Mouse (Mus musculus) intestine, embryonic 14.5 days (tissue): ENCODE measurements around the gene Gm14401. TPM values are rescaled to one million over a fixed set of nuclear protein-coding genes. Genes with fewer than 3 reads are reported as not detected.
"Not testable (repeated sequence)": the region's sequence is repeated elsewhere in the genome, so short reads cannot be mapped to it uniquely, and the experiment has no call there.

Source experiments
- ATAC-seq: fragments of 200-750 bp; cut with Nextera tagmentation; replicated peaks from 2 replicates; pipeline ENCODE4 v1.8.0; 2017; ENCODE audit warnings: low read depth, moderate number of reproducible peaks, moderate TSS enrichment, moderate library complexity; ENCODE audit not compliant: low FRiP score, low TSS enrichment
- DNase-seq: peaks from one replicate; pipeline ENCODE4 v3.0.0-alpha.2; 2018; ENCODE audit warnings: low spot score
- H3K27ac ChIP-seq: fragments of 300-500 bp; sonication (generic); 2 replicates; pipeline ENCODE4 v1.5.1; 2014; ENCODE audit warnings: low read depth, mild to moderate bottlenecking, control low read depth
- H3K27me3 ChIP-seq: fragments of 300-500 bp; sonication (generic); replicated peaks from 2 replicates; pipeline ENCODE4 v1.6.1; 2014; ENCODE audit warnings: low read length, control low read depth; ENCODE audit not compliant: control insufficient read depth, insufficient read depth
- H3K36me3 ChIP-seq: fragments of 300-500 bp; sonication (generic); 2 replicates; pipeline ENCODE4 v1.6.1; 2014; ENCODE audit warnings: low read length, control low read depth; ENCODE audit not compliant: control insufficient read depth, insufficient read depth
- H3K4me1 ChIP-seq: fragments of 300-500 bp; sonication (generic); replicated peaks from 2 replicates; pipeline ENCODE4 v1.6.1; 2014; ENCODE audit warnings: low read length, control low read depth, mixed read lengths; ENCODE audit not compliant: control insufficient read depth, insufficient read depth
- H3K4me2 ChIP-seq: fragments of 300-500 bp; sonication (generic); 2 replicates; pipeline ENCODE4 v1.6.1; 2014; ENCODE audit warnings: low read length
- H3K4me3 ChIP-seq: fragments of 300-500 bp; sonication (generic); 2 replicates; pipeline ENCODE4 v1.5.1; 2014; ENCODE audit warnings: low read depth, low read length, control low read depth, mixed read lengths
- H3K9ac ChIP-seq: fragments of 300-500 bp; sonication (generic); 2 replicates; pipeline ENCODE4 v1.6.1; 2014; ENCODE audit warnings: mild to moderate bottlenecking, low read length
- H3K9me3 ChIP-seq: fragments of 300-500 bp; sonication (generic); 2 replicates; pipeline ENCODE4 v1.6.1; 2016; ENCODE audit warnings: low read length, control low read depth; ENCODE audit not compliant: control insufficient read depth
- WGBS: fragments of 180-500 bp; shearing (Covaris S2); extraction: QIAGEN DNeasy Blood & Tissue Kit; methylation state at CpG from one replicate; pipeline ENCODE4 v1.1.7; 2014; 5-methylcytosine and 5-hydroxymethylcytosine counted together
- polyA plus RNA-seq: library from polyadenylated mRNA; unstranded; fragments of >200 nt; fragmentation: Nextera tagmentation; extraction: Ambion mirVana; gene quantifications from 2 replicates; pipeline ENCODE4 v1.2.1, GENCODE M21; 2014

Gene Gm14401
- 0.43 TPM in 1 of 2 replicates, not detected in the other for polyA plus RNA-seq

GRCm38 (mm10) chr2:177073432-177074423 lies at the start of gene Gm14401:
Gene Gm14401, plus strand, starts transcription at chr2:177074320.
- not testable (repeated sequence) for H3K27ac ChIP-seq, DNase-seq, H3K9ac ChIP-seq, H3K4me1 ChIP-seq, H3K4me2 ChIP-seq, H3K4me3 ChIP-seq, H3K36me3 ChIP-seq, H3K9me3 ChIP-seq, ATAC-seq, H3K27me3 ChIP-seq
- 67% methylated on average over 7 of the region's 7 CpGs for WGBS

- 87% methylated on average over 1 of the region's 1 CpGs for WGBS
These were observed 1.3 kb upstream of the Gm14401 start for GRCm38 (mm10) chr2:177072807-177073206.

DNA sequence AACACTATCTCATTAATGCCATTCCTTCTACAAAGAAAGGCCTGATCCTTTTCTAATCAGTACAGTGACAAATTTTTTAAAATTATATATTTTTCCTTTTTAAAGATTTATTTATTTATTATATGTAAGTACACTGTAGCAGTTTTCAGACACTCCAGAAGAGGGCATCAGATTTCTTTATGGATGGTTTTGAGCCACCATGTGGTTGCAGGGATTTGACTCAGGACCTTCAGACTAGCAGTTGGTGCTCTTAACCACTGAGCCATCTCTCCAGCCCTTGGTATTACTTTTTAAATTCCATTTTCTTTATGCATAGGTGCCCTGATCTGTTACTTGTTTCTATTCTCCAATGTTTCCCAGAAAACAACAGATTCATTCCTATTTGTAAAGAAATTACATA lies 895 bp downstream of the Gm14401 start:
- not testable (repeated sequence) for H3K4me3 ChIP-seq, ATAC-seq, DNase-seq, H3K9ac ChIP-seq, H3K9me3 ChIP-seq, H3K27me3 ChIP-seq, H3K4me1 ChIP-seq, H3K4me2 ChIP-seq, H3K36me3 ChIP-seq, H3K27ac ChIP-seq

More at GRCm38 (mm10) chr2:177072807-177073206, 1.3 kb upstream of the Gm14401 start:
- H3K4me1 ChIP-seq, ATAC-seq, H3K36me3 ChIP-seq, H3K9ac ChIP-seq, H3K27ac ChIP-seq, H3K27me3 ChIP-seq, H3K9me3 ChIP-seq, H3K4me2 ChIP-seq, H3K4me3 ChIP-seq, DNase-seq: not testable (repeated sequence)

GRCm38 (mm10) chr2:177079866-177080265 lies 5.7 kb downstream of the Gm14401 start:
- DNase-seq, H3K9me3 ChIP-seq, H3K9ac ChIP-seq, H3K4me3 ChIP-seq, ATAC-seq, H3K27me3 ChIP-seq, H3K4me2 ChIP-seq, H3K27ac ChIP-seq, H3K4me1 ChIP-seq, H3K36me3 ChIP-seq: not testable (repeated sequence)
- 75% methylated on average over 1 of the region's 1 CpGs for WGBS

GRCm38 (mm10) chr2:177109086-177109485 lies 35.0 kb downstream of the Gm14401 start:
- not testable (repeated sequence) for H3K27me3 ChIP-seq, H3K4me3 ChIP-seq, H3K9me3 ChIP-seq, H3K27ac ChIP-seq, DNase-seq, H3K4me1 ChIP-seq, ATAC-seq, H3K36me3 ChIP-seq, H3K4me2 ChIP-seq, H3K9ac ChIP-seq
- WGBS: 91% methylated on average over 5 of the region's 5 CpGs

DNA sequence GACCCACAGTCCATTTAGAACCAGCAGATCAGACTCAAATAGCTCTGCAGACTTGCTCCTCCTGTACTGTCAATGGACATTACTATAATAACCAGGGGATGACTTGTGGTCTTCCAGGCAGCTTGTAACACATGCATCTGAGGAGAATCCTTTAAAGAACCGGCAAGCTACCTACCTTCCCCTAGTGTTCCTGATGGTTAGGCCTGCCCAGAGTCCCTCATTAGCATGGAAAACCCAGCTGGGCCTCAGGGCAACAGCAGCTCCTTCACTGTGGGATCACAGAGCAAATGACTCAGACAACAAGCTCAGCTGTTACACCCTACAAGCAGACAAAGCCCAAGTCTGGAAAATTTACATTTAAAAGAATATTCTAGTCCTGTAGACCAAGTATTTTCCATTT lies 55.0 kb downstream of the Gm14401 start:
- H3K9ac ChIP-seq, H3K4me3 ChIP-seq, H3K36me3 ChIP-seq, H3K9me3 ChIP-seq, H3K4me2 ChIP-seq, DNase-seq, ATAC-seq, H3K27me3 ChIP-seq, H3K4me1 ChIP-seq, H3K27ac ChIP-seq: not testable (repeated sequence)
- 55% methylated on average over 1 of the region's 1 CpGs for WGBS

Other genes with a start within 250 kb of the Gm14401 start
- gene Gm14408, start 243.2 kb upstream of the Gm14401 start, polyA plus RNA-seq: not detected in 2 replicates
- gene Gm14296, start 146.5 kb upstream of the Gm14401 start, polyA plus RNA-seq: 12.3 and 12.7 TPM in 2 replicates
- gene Gm14419, start 73.4 kb upstream of the Gm14401 start, polyA plus RNA-seq: 11.4 and 12.0 TPM in 2 replicates
- 29.6 and 30.1 TPM in 2 replicates for gene Gm14410, start 132.1 kb downstream of the Gm14401 start, polyA plus RNA-seq
- not detected in 2 replicates for gene Gm14409, start 192.7 kb downstream of the Gm14401 start, polyA plus RNA-seq
- 0.55 and 0.67 TPM in 2 replicates for gene Gm14412, start 250.0 kb downstream of the Gm14401 start, polyA plus RNA-seq